Mouse (Mus musculus) ES-Bruce4 (cell line): ENCODE results near the gene Daam1.

Experiments
- CTCF ChIP-seq: IDR thresholded peaks from one replicate; pipeline ENCODE4 v1.8.1; 2011; ENCODE audit warnings: low read depth, low read length
- EP300 ChIP-seq: IDR thresholded peaks from 2 replicates; pipeline ENCODE4 v1.6.1; 2011; ENCODE audit warnings: low read depth, low read length; ENCODE audit not compliant: insufficient read depth
- POLR2A ChIP-seq: IDR thresholded peaks from one replicate; pipeline ENCODE4 v1.8.1; 2011; ENCODE audit warnings: low read length; ENCODE audit not compliant: insufficient read depth

DNA sequence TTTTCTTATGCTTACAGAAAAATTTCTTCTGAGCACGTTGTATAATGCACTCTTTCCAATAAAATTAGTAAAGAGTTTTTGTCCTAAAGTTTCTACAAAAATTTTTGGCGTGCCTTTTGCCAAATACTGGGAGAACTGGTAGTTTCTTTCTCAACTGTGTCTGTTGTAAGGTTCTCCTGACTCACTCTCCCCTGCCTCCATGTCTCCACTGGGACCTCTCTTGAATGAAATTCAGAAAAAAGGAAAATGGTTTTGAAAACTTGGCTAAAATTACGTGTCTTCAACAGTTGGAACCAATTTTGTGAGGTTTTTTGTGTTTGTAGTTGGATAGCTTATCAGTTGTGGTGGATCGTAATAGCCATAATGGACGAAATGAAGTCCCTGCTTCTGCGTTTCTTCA is 43.7 kb downstream of the Daam1 start:
- TF ChIP-seq POLR2A (no peak), CTCF (no peak), EP300 (no peak)
